Mouse (Mus musculus) spleen, postnatal 14 days (tissue): ENCODE measurements around the gene Fmnl2.

Experiments
- DNase-seq, 2 experiments: peaks; one replicate each; pipeline ENCODE4 v3.0.0; 2021 to 2022; ENCODE audit warnings: low spot score in 2 of 2

The Fmnl2 gene

GRCm38 (mm10) chr2:52857611-52858528 lies at the start of gene Fmnl2:
Gene Fmnl2 (plus strand): TSS chr2:52857860.
- peak; percentile 11 to 18 for DNase-seq

GRCm38 (mm10) chr2:52809988-52810387 lies 47.7 kb upstream of the Fmnl2 start:
- DNase-seq = no peak

GRCm38 (mm10) chr2:52811691-52812090 lies 46.0 kb upstream of the Fmnl2 start:
- no peak for DNase-seq

GRCm38 (mm10) chr2:52817341-52817740 lies 40.3 kb upstream of the Fmnl2 start:
- no peak for DNase-seq

GRCm38 (mm10) chr2:52818944-52819343 lies 38.7 kb upstream of the Fmnl2 start:
- DNase-seq = no peak

GRCm38 (mm10) chr2:52822214-52822613 lies 35.4 kb upstream of the Fmnl2 start:
- no peak for DNase-seq

GRCm38 (mm10) chr2:52828077-52828476 lies 29.6 kb upstream of the Fmnl2 start:
- no peak for DNase-seq

- no peak for DNase-seq
Observed at GRCm38 (mm10) chr2:52830513-52830912, 27.1 kb upstream of the Fmnl2 start.

- no peak for DNase-seq
Observed at GRCm38 (mm10) chr2:52831585-52831984, 26.1 kb upstream of the Fmnl2 start.

- no peak for DNase-seq
Observed at GRCm38 (mm10) chr2:52835726-52836125, 21.9 kb upstream of the Fmnl2 start.

- no peak for DNase-seq
Observed at GRCm38 (mm10) chr2:52839074-52839473, 18.6 kb upstream of the Fmnl2 start.

- DNase-seq = no peak
Observed at GRCm38 (mm10) chr2:52839868-52840267, 17.8 kb upstream of the Fmnl2 start.

GRCm38 (mm10) chr2:52843861-52844260 lies 13.8 kb upstream of the Fmnl2 start:
- DNase-seq = no peak

GRCm38 (mm10) chr2:52844936-52845752 lies 12.5 kb upstream of the Fmnl2 start:
- no peak for DNase-seq

- DNase-seq = no peak
Observed at GRCm38 (mm10) chr2:52846506-52846905, 11.2 kb upstream of the Fmnl2 start.

- DNase-seq = no peak
Observed at GRCm38 (mm10) chr2:52849092-52849491, 8.6 kb upstream of the Fmnl2 start.

GRCm38 (mm10) chr2:52858529-52859465 lies 1.1 kb downstream of the Fmnl2 start:
- no peak for DNase-seq

GRCm38 (mm10) chr2:52859466-52859840 lies 1.8 kb downstream of the Fmnl2 start:
- DNase-seq = no peak

- DNase-seq = no peak
Observed at GRCm38 (mm10) chr2:52860111-52860775, 2.6 kb downstream of the Fmnl2 start.

GRCm38 (mm10) chr2:52862046-52862759 lies 4.5 kb downstream of the Fmnl2 start:
- DNase-seq = no peak
